Mouse (Mus musculus) monocyte, adult 5-6 weeks (primary cell): ENCODE measurements around the gene Mup10. TPM values are rescaled to one million over a fixed set of nuclear protein-coding genes. Genes with fewer than 3 reads are reported as not detected.
"Not testable (repeated sequence)": the region's sequence is repeated elsewhere in the genome, so short reads cannot be mapped to it uniquely, and the experiment has no call there.

Experiments
- ATAC-seq: fragments of 153-309, 156-312 bp; replicated peaks from 2 replicates; pipeline ENCODE4 v1.8.0; 2017; ENCODE audit warnings: mild to moderate bottlenecking; ENCODE audit not compliant: low TSS enrichment, insufficient number of reproducible peaks, severe bottlenecking, poor library complexity, low FRiP score
- total RNA-seq: library from RNA; stranded (forward); fragments of 200-1000, 200-491, 200-594 nt; gene quantifications from 3 replicates; pipeline ENCODE4 v1.2.3, GENCODE M21; 2017

The Mup10 gene
- not detected in 3 replicates for total RNA-seq

- not testable (repeated sequence) for ATAC-seq
Measured at GRCm38 (mm10) chr4:60582099-60582498, at the start of gene Mup10. Mup10 (minus strand) TSS chr4:60582199.

Other genes starting within 250 kb of the Mup10 start
- gene Mup9, start 160.2 kb downstream of the Mup10 start, total RNA-seq: not detected in 3 replicates
- not detected in 3 replicates for gene Mup1, start 80.2 kb downstream of the Mup10 start, total RNA-seq
- gene Mup11, start 80.2 kb upstream of the Mup10 start, total RNA-seq: not detected in 3 replicates
- gene Mup12, start 159.1 kb upstream of the Mup10 start, total RNA-seq: not detected in 3 replicates
- gene Mup22, start 239.3 kb upstream of the Mup10 start, total RNA-seq: not detected in 3 replicates